Comparison of ENCODE assay signal across 27 mouse cellular contexts in the genomic region with DNA sequence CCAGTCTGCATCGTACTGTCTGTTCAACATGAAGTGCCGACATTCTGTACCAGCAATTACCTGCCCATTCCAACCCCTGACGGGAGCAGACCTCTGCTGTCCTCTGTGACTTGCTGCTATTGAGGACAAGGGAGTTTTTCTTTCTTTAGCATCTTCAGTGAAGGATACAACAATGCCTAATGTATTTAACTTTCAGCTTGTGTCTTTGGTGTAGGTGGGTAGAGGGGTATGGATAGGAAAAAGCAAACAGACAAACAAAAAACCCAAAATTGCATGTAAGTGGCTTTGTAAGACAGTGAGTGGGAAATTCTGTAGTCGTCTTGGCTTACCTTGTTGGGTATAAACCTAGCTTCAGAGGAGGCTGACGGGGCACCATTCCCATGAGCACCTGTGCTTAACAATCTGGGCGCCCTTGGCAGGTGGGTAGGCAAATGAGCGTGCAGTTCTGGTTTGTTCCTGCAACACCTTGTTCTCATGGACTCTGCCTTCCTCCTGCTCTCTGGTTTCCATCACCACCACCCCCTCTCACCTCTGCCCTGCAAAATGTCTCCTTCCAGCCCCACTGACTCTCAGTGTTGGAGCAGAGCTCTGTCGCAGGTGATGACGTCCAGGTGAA. TPM values are rescaled to one million over a fixed set of nuclear protein-coding genes. Genes with fewer than 3 reads are reported as not detected.
DNase-seq lines count a peak whose midpoint lies in the region; ATAC-seq lines count a peak whose summit lies in the region.
"Had no signal": no experiment of that assay in that cellular context is flagged by ENCODE, and none has a peak within 500 bp of the region (broad histone marks: within the 10 kb centered on the region; RNA-seq: fewer than 3 reads in every experiment).

No protein-coding gene starts in this region.

- H3K4me2 ChIP-seq in heart, embryonic 11.5 days, result no peak overlapping the region
- no peak overlapping the region for H3K4me2 ChIP-seq in limb, embryonic 15.5 days
- H3K4me2 ChIP-seq: forebrain, embryonic 13.5 days; hindbrain, embryonic 13.5 days; limb, embryonic 13.5 days; liver, embryonic 12.5 days; midbrain, embryonic 13.5 days; stomach, embryonic 15.5 days had no signal

- H3K27ac ChIP-seq in heart, embryonic 11.5 days (ENCODE audit: low read depth, low read length), result no peak overlapping the region
- peak overlapping the region; percentile 54; the same call in 1 of the 2 replicates for H3K27ac ChIP-seq in limb, embryonic 15.5 days
- H3K27ac ChIP-seq: forebrain, embryonic 13.5 days; hindbrain, embryonic 13.5 days; limb, embryonic 13.5 days; liver, embryonic 12.5 days; midbrain, embryonic 13.5 days; stomach, embryonic 15.5 days had no signal

- intact Hi-C loops in left cerebral cortex, postnatal 25 days (cut with DNase I), result no loop called here

- WGBS in heart, embryonic 11.5 days (ENCODE audit: insufficient replicate concordance), result 80% methylated on average over 9 of the region's 9 CpGs
- 72% methylated on average over 9 of the region's 9 CpGs for WGBS in limb, embryonic 15.5 days

- peaks cover 5% of the 10 kb centered on the region; the same call in 1 of the 2 replicates for H3K4me1 ChIP-seq in heart, embryonic 11.5 days (ENCODE audit: control insufficient read depth, insufficient read depth, low read length)
- H3K4me1 ChIP-seq in limb, embryonic 15.5 days, result peaks cover 6% of the 10 kb centered on the region
- H3K4me1 ChIP-seq: forebrain, embryonic 13.5 days; hindbrain, embryonic 13.5 days; midbrain, embryonic 13.5 days; stomach, embryonic 15.5 days had no signal

- no peak overlapping the region for H3K9ac ChIP-seq in heart, embryonic 11.5 days (ENCODE audit: low read depth, low read length)
- no peak overlapping the region for H3K9ac ChIP-seq in limb, embryonic 15.5 days
- H3K9ac ChIP-seq: forebrain, embryonic 13.5 days; hindbrain, embryonic 13.5 days; limb, embryonic 13.5 days; liver, embryonic 12.5 days; liver, postnatal 0 days; midbrain, embryonic 13.5 days; stomach, embryonic 15.5 days had no signal

- H3K36me3 ChIP-seq in heart, embryonic 11.5 days (ENCODE audit: control insufficient read depth, insufficient read depth, low read length), result peaks cover 18% of the 10 kb centered on the region
- H3K36me3 ChIP-seq in limb, embryonic 15.5 days, result peaks cover 41% of the 10 kb centered on the region

- ATAC-seq in heart, embryonic 11.5 days (replicated peaks; ENCODE audit: insufficient number of reproducible peaks, low FRiP score, low TSS enrichment), result no peak
- no peak for ATAC-seq in limb, embryonic 15.5 days (ENCODE audit: insufficient number of reproducible peaks, low FRiP score, low TSS enrichment, low read depth)
- ATAC-seq: forebrain, embryonic 13.5 days; liver, embryonic 12.5 days; liver, postnatal 0 days; midbrain, embryonic 13.5 days; Patski had no signal

- DNase-seq in heart, adult 11 months, result peak; percentile 24
- peak; percentile 28 for DNase-seq in T-cell, adult 2 months (ENCODE audit: low spot score)
- DNase-seq in thymus, postnatal 25 days, result peak; percentile 47
- no peak for DNase-seq in frontal cortex, postnatal 36 days (ENCODE audit: low spot score in 2 of 2)
- DNase-seq in left cerebral cortex, postnatal 25 days (ENCODE audit: low spot score in 2 of 2), result no peak
- DNase-seq: adrenal gland, postnatal 14 days; cerebellum, adult 11 months; cerebellum, adult 9-10 months; cerebellum, postnatal 36 days; gastrocnemius, postnatal 25 days; heart, adult 18-20 months; heart, postnatal 36 days; kidney, adult 11 months; kidney, postnatal 14 days; layer of hippocampus, adult 9-11 months; liver, postnatal 0 days; lung, postnatal 36 days had no signal

- H3K27me3 ChIP-seq in heart, embryonic 11.5 days (ENCODE audit: control insufficient read depth, insufficient read depth, low read length), result no peaks in the 10 kb centered on the region
- no peaks in the 10 kb centered on the region for H3K27me3 ChIP-seq in limb, embryonic 15.5 days
- H3K27me3 ChIP-seq: forebrain, embryonic 13.5 days; hindbrain, embryonic 13.5 days; limb, embryonic 13.5 days; liver, embryonic 12.5 days; megakaryocyte, embryonic 14.5 days; midbrain, embryonic 13.5 days; Patski; stomach, embryonic 15.5 days had no signal

- H3K9me3 ChIP-seq in heart, embryonic 11.5 days (replicated peaks; ENCODE audit: control insufficient read depth, low read length), result no peaks in the 10 kb centered on the region
- H3K9me3 ChIP-seq in limb, embryonic 15.5 days, result no peaks in the 10 kb centered on the region
- H3K9me3 ChIP-seq: forebrain, embryonic 13.5 days; hindbrain, embryonic 13.5 days; limb, embryonic 13.5 days; liver, embryonic 12.5 days; megakaryocyte, embryonic 14.5 days; midbrain, embryonic 13.5 days; stomach, embryonic 15.5 days had no signal

- no peak overlapping the region for H3K4me3 ChIP-seq in heart, embryonic 11.5 days (ENCODE audit: low read depth, low read length)
- no peak overlapping the region for H3K4me3 ChIP-seq in limb, embryonic 15.5 days
- H3K4me3 ChIP-seq: forebrain, embryonic 13.5 days; hindbrain, embryonic 13.5 days; limb, embryonic 13.5 days; liver, embryonic 12.5 days; megakaryocyte, embryonic 14.5 days; midbrain, embryonic 13.5 days; stomach, embryonic 15.5 days had no signal

RNA-seq across cellular contexts. Expression of gene Adsl, which starts 16.8 kb away (rescaled TPM):
- 168 and 169 TPM in 2 replicates for polyA plus RNA-seq in heart, embryonic 11.5 days (2014; fragmentation: Nextera tagmentation; extraction: Ambion mirVana)
- 140 and 141 TPM in 2 replicates for polyA plus RNA-seq in limb, embryonic 15.5 days (2015; fragmentation: Nextera tagmentation; extraction: Ambion mirVana)
- 10 to 100 TPM; 25.5 to 26.0 TPM for total RNA-seq in left cerebral cortex, postnatal 25 days (2021)

RNA-seq across cellular contexts. Expression of gene Sgsm3, which starts 46.1 kb away (rescaled TPM):
- polyA plus RNA-seq in heart, embryonic 11.5 days (2014; fragmentation: Nextera tagmentation; extraction: Ambion mirVana), result 13.6 and 14.2 TPM in 2 replicates
- 26.0 and 34.0 TPM in 2 replicates for polyA plus RNA-seq in limb, embryonic 15.5 days (2015; fragmentation: Nextera tagmentation; extraction: Ambion mirVana)
- total RNA-seq in left cerebral cortex, postnatal 25 days (2021), result 10 to 100 TPM; 77.2 to 91.3 TPM

Comparison
In these comparisons a context has a peak if more than half of its experiments do, and no peak if none do; other contexts are left out.
1. DNase-seq: peak in heart, adult 11 months (single experiment), T-cell, adult 2 months (single experiment) and thymus, postnatal 25 days (single experiment); none in frontal cortex, postnatal 36 days (0 of 2) and left cerebral cortex, postnatal 25 days (0 of 2).